Mouse (Mus musculus) erythroid progenitor cell, adult 5-6 weeks (primary cell): ENCODE results near the gene Ovol1. TPM values are rescaled to one million over a fixed set of nuclear protein-coding genes. Genes with fewer than 3 reads are reported as not detected.

ENCODE experiments used
- ATAC-seq: replicated peaks from 2 replicates; pipeline ENCODE4 v1.8.0; 2016; ENCODE audit warnings: moderate number of reproducible peaks, mild to moderate bottlenecking, moderate TSS enrichment, inconsistent platforms; ENCODE audit not compliant: poor library complexity, low FRiP score, severe bottlenecking
- total RNA-seq, 2 experiments: library from RNA; stranded (forward) in 1 of 2; stranded (reverse) in 1 of 2; fragments of 150-400 nt in 1 of 2; fragments of 186-747, 209-891 nt in 1 of 2; gene quantifications; 2 replicates each; pipeline versions ENCODE4 v1.2.3 to v1.2.4; 2015 to 2017; ENCODE audit warnings: low replicate concordance in 2 of 2

Gene Ovol1
- total RNA-seq, 2 experiments from 2014 or later = not detected

DNA sequence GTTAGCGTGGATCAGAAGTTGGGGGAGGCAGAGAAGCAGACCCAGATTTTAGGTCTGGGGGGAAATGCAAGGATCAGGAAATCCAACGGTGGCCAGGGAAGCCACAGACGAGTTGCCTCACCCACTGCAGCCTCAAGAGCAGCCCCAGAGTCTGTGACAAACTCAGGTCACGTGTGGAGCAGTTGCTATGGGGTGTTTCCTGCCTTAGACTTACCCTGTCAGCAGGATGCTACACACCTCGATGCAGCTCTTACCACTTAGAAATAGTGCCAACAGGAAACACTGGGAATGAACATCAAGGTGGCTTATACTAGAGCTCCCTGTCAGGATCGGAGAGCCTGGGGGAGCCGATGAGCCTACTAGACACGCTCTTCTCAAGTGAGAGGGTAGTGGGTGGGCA is 27.9 kb downstream of the Ovol1 start:
- no peak for ATAC-seq

GRCm38 (mm10) chr19:5530138-5530524 is 30.3 kb downstream of the Ovol1 start:
- no peak for ATAC-seq

- peak; percentile 99 for ATAC-seq
Measured at GRCm38 (mm10) chr19:5529325-5530137, 30.9 kb downstream of the Ovol1 start.

DNA sequence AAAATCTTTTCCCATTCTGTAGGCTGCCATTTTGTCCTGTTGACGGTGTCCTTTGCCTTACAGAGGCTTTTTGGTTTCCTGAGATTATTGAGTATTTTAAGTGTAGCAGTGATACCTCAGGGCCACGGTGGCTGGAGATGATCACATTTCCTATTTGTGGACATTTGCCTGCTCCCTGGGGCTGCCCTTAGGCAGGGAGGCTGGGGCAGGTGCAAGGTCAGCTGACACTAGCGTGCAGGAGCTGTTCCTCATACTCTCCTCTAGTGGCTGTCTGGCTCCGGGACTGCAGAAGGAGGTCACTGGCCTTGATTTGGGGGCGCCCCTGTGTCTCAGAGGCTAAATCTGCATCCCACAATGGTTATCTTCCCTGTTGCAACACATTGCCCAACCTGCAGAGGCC is 35.2 kb downstream of the Ovol1 start:
- no peak for ATAC-seq

- no peak for ATAC-seq
Measured at GRCm38 (mm10) chr19:5518721-5519120, 41.7 kb downstream of the Ovol1 start.

DNA sequence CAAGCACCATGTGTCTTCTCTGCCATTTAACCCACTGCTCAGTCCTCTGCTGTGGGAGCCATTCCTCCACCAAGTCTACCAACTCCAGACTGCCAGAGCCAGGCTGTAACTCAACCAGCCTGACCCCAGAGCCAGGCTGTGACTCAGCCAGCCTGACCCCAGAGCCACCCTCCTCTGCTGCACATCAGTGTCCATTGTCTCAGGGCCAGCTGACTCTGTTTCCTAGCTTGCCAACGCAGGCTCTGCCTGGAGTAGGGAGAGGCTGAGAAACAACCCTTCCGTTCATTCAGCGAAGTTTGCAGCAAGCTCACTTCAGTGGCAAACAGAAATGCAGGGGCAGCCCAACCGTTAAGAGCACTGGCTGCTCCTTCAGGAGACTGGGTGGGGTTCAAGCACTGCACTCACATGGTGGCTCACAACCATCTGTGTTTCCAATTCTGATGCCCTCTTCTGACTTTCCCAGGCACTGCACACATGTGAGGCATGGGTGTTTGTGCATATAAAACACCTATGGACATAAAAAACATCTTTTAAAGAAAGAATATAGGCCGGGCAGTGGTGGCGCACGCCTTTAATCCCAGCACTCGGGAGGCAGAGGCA is 43.4 kb downstream of the Ovol1 start:
- ATAC-seq = no peak

- ATAC-seq = 0 out of 2 replicates have a peak, but pooled peaks have one; percentile 51
Measured at GRCm38 (mm10) chr19:5515840-5516777, 44.3 kb downstream of the Ovol1 start.

- no peak for ATAC-seq
Measured at GRCm38 (mm10) chr19:5513005-5513349, 47.5 kb downstream of the Ovol1 start.

DNA sequence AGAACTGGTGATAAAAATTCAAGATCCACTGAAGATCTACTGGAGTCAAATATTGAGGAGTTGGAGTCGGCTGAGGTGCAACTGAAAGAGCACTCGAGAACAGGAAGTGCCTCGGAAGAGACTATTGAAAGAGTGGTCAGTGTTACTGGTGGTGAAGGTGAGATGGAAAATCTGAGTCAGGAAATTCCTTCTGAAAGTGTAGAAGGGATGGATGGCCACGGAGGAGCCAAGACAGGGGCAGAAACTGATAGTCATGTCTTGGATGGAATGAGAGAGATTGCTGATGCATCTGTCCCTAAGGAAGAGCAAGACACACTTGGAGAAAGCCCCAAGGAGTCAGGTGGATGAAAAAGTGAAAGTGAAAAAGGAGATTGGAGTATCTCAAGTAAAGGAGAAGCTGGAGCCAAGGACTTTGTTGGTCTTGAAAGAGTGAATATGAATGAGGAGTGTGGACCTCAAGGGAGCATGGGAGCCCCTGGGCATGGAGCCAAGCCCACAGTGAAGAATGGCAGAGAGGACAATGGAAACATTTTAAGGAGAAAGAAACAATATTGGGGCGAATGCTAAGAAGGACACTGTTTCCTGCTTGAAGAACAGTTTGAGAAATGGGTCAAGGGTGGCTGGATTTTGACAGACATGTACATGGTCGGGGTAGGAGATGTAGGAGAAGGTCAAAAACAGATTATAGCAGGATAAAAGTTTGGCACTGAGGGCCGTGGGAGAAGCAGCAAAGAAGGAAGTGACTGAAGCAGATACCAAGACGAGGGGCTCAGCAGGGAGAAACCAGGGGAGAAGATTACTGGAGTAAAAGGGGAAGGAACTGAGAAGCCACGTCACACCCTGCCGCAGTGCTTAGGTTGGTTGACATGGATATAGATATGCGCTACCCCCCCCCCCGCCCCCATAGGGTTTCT is 48.1 kb downstream of the Ovol1 start:
- ATAC-seq = no peak

GRCm38 (mm10) chr19:5511074-5511632 is 49.3 kb downstream of the Ovol1 start:
- no peak for ATAC-seq

DNA sequence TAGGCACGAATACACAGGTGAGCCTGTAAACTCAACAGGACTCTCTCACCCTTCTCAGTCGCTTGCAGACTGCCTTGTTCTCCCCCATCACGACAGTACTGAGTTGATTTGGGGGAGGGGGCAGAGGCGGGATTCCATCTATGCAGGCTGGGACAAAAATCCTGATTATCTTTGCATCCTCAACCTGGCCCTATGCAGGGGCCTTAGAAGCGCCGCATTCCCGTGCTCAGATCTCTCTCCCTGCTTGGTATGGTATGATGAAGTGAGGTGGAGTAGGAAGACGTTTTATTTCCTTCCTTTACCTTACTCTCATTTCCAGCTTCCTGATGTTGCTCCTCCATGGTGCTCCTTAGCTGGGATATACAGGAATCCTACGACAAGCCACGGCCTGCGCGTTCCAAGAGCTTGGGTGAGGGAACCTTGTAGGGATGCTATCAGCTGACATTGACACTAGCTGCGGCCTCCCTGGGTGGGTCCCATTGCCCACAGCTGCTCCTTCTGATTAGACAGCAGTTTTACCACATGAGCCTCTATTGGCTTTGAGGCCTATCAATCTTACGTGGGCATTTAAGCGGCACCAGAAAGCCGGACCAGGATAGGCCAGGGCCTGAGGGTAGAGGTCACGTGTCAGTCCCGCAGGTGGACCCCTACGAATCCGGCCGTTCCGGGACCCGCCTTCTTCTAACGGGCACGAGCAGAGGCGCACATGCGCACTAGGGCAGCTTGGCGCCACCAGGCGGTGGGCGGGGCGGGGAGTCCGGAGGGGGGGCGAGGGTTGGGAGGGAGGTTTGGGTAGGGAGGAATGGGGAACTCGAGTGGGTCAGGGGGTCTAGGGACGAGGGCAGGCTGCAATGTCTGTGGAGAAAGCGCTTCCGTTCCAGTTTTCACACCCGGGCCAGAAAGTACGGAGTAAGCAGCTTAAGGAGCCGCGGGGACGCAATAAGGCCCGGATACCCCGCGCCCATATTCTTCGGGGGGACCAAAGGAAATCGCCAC is 50.1 kb downstream of the Ovol1 start, which contains the start of gene Snx32:
Snx32 (minus strand) TSS at position 508 of the 996 bp plus-strand sequence.
- peak; percentile 98 for ATAC-seq

DNA sequence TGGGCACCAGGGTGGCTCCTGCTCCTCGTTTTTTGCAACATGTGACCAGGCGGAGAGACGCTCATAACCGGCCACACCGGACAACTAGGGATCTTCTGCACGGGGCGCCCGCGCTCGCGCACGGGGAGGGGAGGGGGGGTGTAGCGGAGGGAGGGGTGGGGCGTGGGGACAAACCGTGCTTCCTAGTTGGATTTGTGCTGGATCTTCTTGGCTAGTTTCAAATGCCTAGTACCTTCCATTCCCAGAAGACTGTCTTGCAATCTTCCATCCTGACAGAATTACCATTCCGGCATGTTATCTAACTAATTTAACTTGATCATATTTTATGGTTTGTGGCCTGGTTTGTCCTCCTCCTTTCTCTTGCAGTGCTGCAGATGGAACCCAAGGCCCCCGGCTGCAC is 56.8 kb downstream of the Ovol1 start, which contains the start of gene 1700020D05Rik:
1700020D05Rik (minus strand) TSS at position 101 of the 400 bp plus-strand sequence.
- ATAC-seq = no peak

GRCm38 (mm10) chr19:5500330-5500875 is 60.0 kb downstream of the Ovol1 start:
- ATAC-seq = no peak

Other genes starting within 250 kb of the Ovol1 start
- gene Catsper1, start 224.9 kb downstream of the Ovol1 start, total RNA-seq (2015; ENCODE audit: low replicate concordance) = not detected in 2 replicates
- not detected in 2 replicates for gene Catsper1, start 224.9 kb downstream of the Ovol1 start, total RNA-seq (2017; ENCODE audit: low replicate concordance)
- 0.42 TPM in 1 of 2 replicates, not detected in the other for gene Cst6, start 211.1 kb downstream of the Ovol1 start, total RNA-seq (2015; ENCODE audit: low replicate concordance)
- gene Cst6, start 211.1 kb downstream of the Ovol1 start, total RNA-seq (2017; ENCODE audit: low replicate concordance) = not detected in 2 replicates
- 26.0 and 27.0 TPM in 2 replicates for gene Eif1ad, start 193.9 kb downstream of the Ovol1 start, total RNA-seq (2015; ENCODE audit: low replicate concordance)
- 33.9 and 45.0 TPM in 2 replicates for gene Eif1ad, start 193.9 kb downstream of the Ovol1 start, total RNA-seq (2017; ENCODE audit: low replicate concordance)
- 150 and 163 TPM in 2 replicates for gene Banf1, start 193.5 kb downstream of the Ovol1 start, total RNA-seq (2015; ENCODE audit: low replicate concordance)
- gene Banf1, start 193.5 kb downstream of the Ovol1 start, total RNA-seq (2017; ENCODE audit: low replicate concordance) = 29.1 and 34.9 TPM in 2 replicates
- 73.4 and 90.8 TPM in 2 replicates for gene Sart1, start 171.9 kb downstream of the Ovol1 start, total RNA-seq (2015; ENCODE audit: low replicate concordance)
- 62.2 and 94.3 TPM in 2 replicates for gene Sart1, start 171.9 kb downstream of the Ovol1 start, total RNA-seq (2017; ENCODE audit: low replicate concordance)
- not detected in 2 replicates for gene Tsga10ip, start 158.1 kb downstream of the Ovol1 start, total RNA-seq (2015; ENCODE audit: low replicate concordance)
- not detected in 2 replicates for gene Tsga10ip, start 158.1 kb downstream of the Ovol1 start, total RNA-seq (2017; ENCODE audit: low replicate concordance)
- gene Drap1, start 135.7 kb downstream of the Ovol1 start, total RNA-seq (2015; ENCODE audit: low replicate concordance) = 22.3 and 31.0 TPM in 2 replicates
- 8.3 and 25.4 TPM in 2 replicates for gene Drap1, start 135.7 kb downstream of the Ovol1 start, total RNA-seq (2017; ENCODE audit: low replicate concordance)
- 11.7 and 16.2 TPM in 2 replicates for gene AI837181, start 135.5 kb downstream of the Ovol1 start, total RNA-seq (2015; ENCODE audit: low replicate concordance)
- gene AI837181, start 135.5 kb downstream of the Ovol1 start, total RNA-seq (2017; ENCODE audit: low replicate concordance) = 1.9 and 13.7 TPM in 2 replicates
- not detected in 2 replicates for gene Fosl1, start 113.1 kb downstream of the Ovol1 start, total RNA-seq (2015; ENCODE audit: low replicate concordance)
- gene Fosl1, start 113.1 kb downstream of the Ovol1 start, total RNA-seq (2017; ENCODE audit: low replicate concordance) = not detected in 2 replicates
- gene Ccdc85b, start 102.8 kb downstream of the Ovol1 start, total RNA-seq (2015; ENCODE audit: low replicate concordance) = not detected in 2 replicates
- 1.2 TPM in 1 of 2 replicates, not detected in the other for gene Ccdc85b, start 102.8 kb downstream of the Ovol1 start, total RNA-seq (2017; ENCODE audit: low replicate concordance)
- gene Fibp, start 100.0 kb downstream of the Ovol1 start, total RNA-seq (2015; ENCODE audit: low replicate concordance) = 11.5 and 21.8 TPM in 2 replicates
- gene Fibp, start 100.0 kb downstream of the Ovol1 start, total RNA-seq (2017; ENCODE audit: low replicate concordance) = 29.0 and 32.5 TPM in 2 replicates
- 6.3 TPM in 1 of 2 replicates, not detected in the other for gene Ctsw, start 92.1 kb downstream of the Ovol1 start, total RNA-seq (2015; ENCODE audit: low replicate concordance)
- gene Ctsw, start 92.1 kb downstream of the Ovol1 start, total RNA-seq (2017; ENCODE audit: low replicate concordance) = not detected in 2 replicates
- gene Efemp2, start 86.7 kb downstream of the Ovol1 start, total RNA-seq (2015; ENCODE audit: low replicate concordance) = 5.0 TPM in 1 of 2 replicates, not detected in the other
- gene Efemp2, start 86.7 kb downstream of the Ovol1 start, total RNA-seq (2017; ENCODE audit: low replicate concordance) = not detected in 2 replicates
- gene Mus81, start 72.2 kb downstream of the Ovol1 start, total RNA-seq (2015; ENCODE audit: low replicate concordance) = 2.5 and 59.5 TPM in 2 replicates
- 6.5 and 11.2 TPM in 2 replicates for gene Mus81, start 72.2 kb downstream of the Ovol1 start, total RNA-seq (2017; ENCODE audit: low replicate concordance)
- 720 and 762 TPM in 2 replicates for gene Cfl1, start 70.2 kb downstream of the Ovol1 start, total RNA-seq (2015; ENCODE audit: low replicate concordance)
- 460 and 469 TPM in 2 replicates for gene Cfl1, start 70.2 kb downstream of the Ovol1 start, total RNA-seq (2017; ENCODE audit: low replicate concordance)
- 21.4 and 25.6 TPM in 2 replicates for gene 1700020D05Rik, start 56.9 kb downstream of the Ovol1 start, total RNA-seq (2015; ENCODE audit: low replicate concordance)
- 13.8 and 18.7 TPM in 2 replicates for gene 1700020D05Rik, start 56.9 kb downstream of the Ovol1 start, total RNA-seq (2017; ENCODE audit: low replicate concordance)
- 35.3 and 43.6 TPM in 2 replicates for gene Snx32, start 50.1 kb downstream of the Ovol1 start, total RNA-seq (2015; ENCODE audit: low replicate concordance)
- gene Snx32, start 50.1 kb downstream of the Ovol1 start, total RNA-seq (2017; ENCODE audit: low replicate concordance) = 42.5 and 42.7 TPM in 2 replicates
- gene Ap5b1, start 7.4 kb upstream of the Ovol1 start, total RNA-seq (2015; ENCODE audit: low replicate concordance) = 3.8 and 8.3 TPM in 2 replicates
- gene Ap5b1, start 7.4 kb upstream of the Ovol1 start, total RNA-seq (2017; ENCODE audit: low replicate concordance) = 6.4 and 11.0 TPM in 2 replicates
- 87.2 and 123 TPM in 2 replicates for gene Rnaseh2c, start 41.2 kb upstream of the Ovol1 start, total RNA-seq (2015; ENCODE audit: low replicate concordance)
- gene Rnaseh2c, start 41.2 kb upstream of the Ovol1 start, total RNA-seq (2017; ENCODE audit: low replicate concordance) = 36.2 and 100.0 TPM in 2 replicates
- 31.0 and 42.8 TPM in 2 replicates for gene Kat5, start 49.6 kb upstream of the Ovol1 start, total RNA-seq (2015; ENCODE audit: low replicate concordance)
- 29.1 and 35.0 TPM in 2 replicates for gene Kat5, start 49.6 kb upstream of the Ovol1 start, total RNA-seq (2017; ENCODE audit: low replicate concordance)
- gene Rela, start 76.8 kb upstream of the Ovol1 start, total RNA-seq (2015; ENCODE audit: low replicate concordance) = 18.4 and 26.0 TPM in 2 replicates
- gene Rela, start 76.8 kb upstream of the Ovol1 start, total RNA-seq (2017; ENCODE audit: low replicate concordance) = 7.2 and 14.8 TPM in 2 replicates
- gene Sipa1, start 103.1 kb upstream of the Ovol1 start, total RNA-seq (2015; ENCODE audit: low replicate concordance) = 97.7 and 126 TPM in 2 replicates
- gene Sipa1, start 103.1 kb upstream of the Ovol1 start, total RNA-seq (2017; ENCODE audit: low replicate concordance) = 127 and 129 TPM in 2 replicates
- 12.2 and 13.7 TPM in 2 replicates for gene Map3k11, start 128.1 kb upstream of the Ovol1 start, total RNA-seq (2015; ENCODE audit: low replicate concordance)
- 9.4 and 14.1 TPM in 2 replicates for gene Map3k11, start 128.1 kb upstream of the Ovol1 start, total RNA-seq (2017; ENCODE audit: low replicate concordance)
- gene Pcnx3, start 128.3 kb upstream of the Ovol1 start, total RNA-seq (2015; ENCODE audit: low replicate concordance) = 31.4 and 61.3 TPM in 2 replicates
- gene Pcnx3, start 128.3 kb upstream of the Ovol1 start, total RNA-seq (2017; ENCODE audit: low replicate concordance) = 44.7 and 54.5 TPM in 2 replicates
- not detected in 2 replicates for gene Kcnk7, start 143.7 kb upstream of the Ovol1 start, total RNA-seq (2015; ENCODE audit: low replicate concordance)
- not detected in 2 replicates for gene Kcnk7, start 143.7 kb upstream of the Ovol1 start, total RNA-seq (2017; ENCODE audit: low replicate concordance)
- 176 and 250 TPM in 2 replicates for gene Ehbp1l1, start 165.7 kb upstream of the Ovol1 start, total RNA-seq (2015; ENCODE audit: low replicate concordance)
- gene Ehbp1l1, start 165.7 kb upstream of the Ovol1 start, total RNA-seq (2017; ENCODE audit: low replicate concordance) = 668 and 983 TPM in 2 replicates
- 67.9 and 77.8 TPM in 2 replicates for gene Fam89b, start 169.0 kb upstream of the Ovol1 start, total RNA-seq (2015; ENCODE audit: low replicate concordance)
- gene Fam89b, start 169.0 kb upstream of the Ovol1 start, total RNA-seq (2017; ENCODE audit: low replicate concordance) = 18.7 and 41.5 TPM in 2 replicates
- 2.5 and 10.1 TPM in 2 replicates for gene Ltbp3, start 180.3 kb upstream of the Ovol1 start, total RNA-seq (2015; ENCODE audit: low replicate concordance)
- gene Ltbp3, start 180.3 kb upstream of the Ovol1 start, total RNA-seq (2017; ENCODE audit: low replicate concordance) = 1.6 TPM in 1 of 2 replicates, not detected in the other
- 18.4 and 24.1 TPM in 2 replicates for gene Scyl1, start 210.8 kb upstream of the Ovol1 start, total RNA-seq (2015; ENCODE audit: low replicate concordance)
- gene Scyl1, start 210.8 kb upstream of the Ovol1 start, total RNA-seq (2017; ENCODE audit: low replicate concordance) = 17.2 and 17.3 TPM in 2 replicates